In genomic region chr3:49944783-49945182, GRCm38 (mm10) we compare ENCODE assay signal across 9 mouse cellular contexts.
DNase-seq lines count a peak whose midpoint lies in the region; ATAC-seq lines count a peak whose summit lies in the region.
"Had no signal": no experiment of that assay in that cellular context is flagged by ENCODE, and none has a peak within 500 bp of the region (broad histone marks: within the 10 kb centered on the region; RNA-seq: fewer than 3 reads in every experiment).

No protein-coding gene starts in this region.

- H3K27me3 ChIP-seq in forebrain, embryonic 14.5 days (replicated peaks; ENCODE audit: control insufficient read depth, insufficient read depth, low read length): no peaks in the 10 kb centered on the region
- H3K27me3 ChIP-seq in forebrain, embryonic 12.5 days: no peaks in the 10 kb centered on the region
- H3K27me3 ChIP-seq in forebrain, embryonic 16.5 days (replicated peaks; ENCODE audit: control insufficient read depth, insufficient read depth, low read length): no peaks in the 10 kb centered on the region
- H3K27me3 ChIP-seq in kidney, embryonic 16.5 days (ENCODE audit: insufficient read depth, low read length): no peaks in the 10 kb centered on the region

- peak; percentile 37; the same call in 1 of the 2 replicates for ATAC-seq in forebrain, embryonic 14.5 days
- ATAC-seq in forebrain, embryonic 12.5 days (ENCODE audit: low FRiP score): no peak
- ATAC-seq in forebrain, embryonic 16.5 days: peak; percentile 70
- ATAC-seq in kidney, embryonic 16.5 days (ENCODE audit: low FRiP score, low TSS enrichment): peak; percentile 77; the same call in 1 of the 2 replicates
- no peak for ATAC-seq in megakaryocyte, adult 5-6 weeks (ENCODE audit: poor library complexity, severe bottlenecking)
- ATAC-seq in megakaryocyte progenitor cell, adult 5-6 weeks (replicated peaks; ENCODE audit: poor library complexity): no peak

- 83% methylated on average over 5 of the region's 5 CpGs for WGBS in forebrain, embryonic 14.5 days
- WGBS in forebrain, embryonic 12.5 days: 82% methylated on average over 5 of the region's 5 CpGs
- WGBS in forebrain, embryonic 16.5 days: 65% methylated on average over 5 of the region's 5 CpGs
- 42% methylated on average over 5 of the region's 5 CpGs for WGBS in kidney, embryonic 16.5 days

- no peak overlapping the region for H3K9ac ChIP-seq in forebrain, embryonic 14.5 days (ENCODE audit: low read length)
- no peak overlapping the region for H3K9ac ChIP-seq in forebrain, embryonic 12.5 days
- no peak overlapping the region for H3K9ac ChIP-seq in forebrain, embryonic 16.5 days (replicated peaks; ENCODE audit: low read depth, low read length)
- no peak overlapping the region for H3K9ac ChIP-seq in kidney, embryonic 16.5 days (replicated peaks; ENCODE audit: low read length)

- no peaks in the 10 kb centered on the region for H3K4me1 ChIP-seq in forebrain, embryonic 14.5 days (ENCODE audit: control insufficient read depth, insufficient read depth, low read length)
- H3K4me1 ChIP-seq in forebrain, embryonic 12.5 days: no peaks in the 10 kb centered on the region
- no peaks in the 10 kb centered on the region for H3K4me1 ChIP-seq in forebrain, embryonic 16.5 days (replicated peaks; ENCODE audit: control insufficient read depth, insufficient read depth, low read length)
- H3K4me1 ChIP-seq in kidney, embryonic 16.5 days (ENCODE audit: insufficient read depth, low read length): no peaks in the 10 kb centered on the region

- H3K9me3 ChIP-seq in forebrain, embryonic 14.5 days (replicated peaks; ENCODE audit: control insufficient read depth, low read length): no peaks in the 10 kb centered on the region
- H3K9me3 ChIP-seq in forebrain, embryonic 12.5 days: no peaks in the 10 kb centered on the region
- no peaks in the 10 kb centered on the region for H3K9me3 ChIP-seq in forebrain, embryonic 16.5 days (ENCODE audit: control insufficient read depth, low read length)
- no peaks in the 10 kb centered on the region for H3K9me3 ChIP-seq in kidney, embryonic 16.5 days (ENCODE audit: low read length)

- no peak overlapping the region for H3K4me2 ChIP-seq in forebrain, embryonic 14.5 days (ENCODE audit: low read length)
- no peak overlapping the region for H3K4me2 ChIP-seq in forebrain, embryonic 12.5 days
- H3K4me2 ChIP-seq in forebrain, embryonic 16.5 days (ENCODE audit: low read length): no peak overlapping the region
- no peak overlapping the region for H3K4me2 ChIP-seq in kidney, embryonic 16.5 days (replicated peaks; ENCODE audit: low read depth, low read length)

- H3K27ac ChIP-seq in forebrain, embryonic 14.5 days (ENCODE audit: low read depth, low read length): no peak overlapping the region
- no peak overlapping the region for H3K27ac ChIP-seq in forebrain, embryonic 12.5 days
- no peak overlapping the region; the same call in 1 of the 2 replicates for H3K27ac ChIP-seq in forebrain, embryonic 16.5 days (ENCODE audit: low read length)
- 0 out of 2 replicates have a peak overlapping the region, but pooled peaks have one; percentile 32 for H3K27ac ChIP-seq in kidney, embryonic 16.5 days (ENCODE audit: low read length)

- H3K4me3 ChIP-seq in forebrain, embryonic 14.5 days (ENCODE audit: low read depth, low read length): no peak overlapping the region
- H3K4me3 ChIP-seq in forebrain, embryonic 12.5 days (replicated peaks): no peak overlapping the region
- no peak overlapping the region for H3K4me3 ChIP-seq in forebrain, embryonic 16.5 days (replicated peaks; ENCODE audit: low read length)
- no peak overlapping the region for H3K4me3 ChIP-seq in kidney, embryonic 16.5 days (ENCODE audit: low read length)

- DNase-seq in forebrain, embryonic 14.5 days (ENCODE audit: low spot score): peak; percentile 46
- DNase-seq in lung, postnatal 10 days: peak; percentile 76
- DNase-seq in retina, embryonic 14.5 days (ENCODE audit: low spot score): no peak
- DNase-seq: B cell, adult 2 months had no signal

- H3K36me3 ChIP-seq in forebrain, embryonic 14.5 days (ENCODE audit: control insufficient read depth, insufficient read depth, low read length): no peaks in the 10 kb centered on the region
- H3K36me3 ChIP-seq in forebrain, embryonic 12.5 days (replicated peaks): no peaks in the 10 kb centered on the region
- no peaks in the 10 kb centered on the region for H3K36me3 ChIP-seq in forebrain, embryonic 16.5 days (ENCODE audit: control insufficient read depth, insufficient read depth)
- no peaks in the 10 kb centered on the region for H3K36me3 ChIP-seq in kidney, embryonic 16.5 days (ENCODE audit: insufficient read depth, low read length)

Comparison
In these comparisons a context has a peak if more than half of its experiments do, and no peak if none do; other contexts are left out.
1. ATAC-seq: peak in forebrain, embryonic 14.5 days (single experiment), forebrain, embryonic 16.5 days (single experiment) and kidney, embryonic 16.5 days (single experiment); none in forebrain, embryonic 12.5 days (single experiment), megakaryocyte, adult 5-6 weeks (single experiment) and megakaryocyte progenitor cell, adult 5-6 weeks (single experiment).